Mouse (Mus musculus) E14TG2a.4 (cell line): Measurements from ENCODE around the gene Abhd15.

Source experiments
- H3K27me3 ChIP-seq: 2 replicates; pipeline ENCODE4 v1.6.1; 2014; ENCODE audit warnings: low read length, control low read depth; ENCODE audit not compliant: insufficient read depth
- H3K36me3 ChIP-seq: 2 replicates; pipeline ENCODE4 v1.6.1; 2014; ENCODE audit warnings: low read length, control low read depth; ENCODE audit not compliant: insufficient read depth
- H3K4me1 ChIP-seq: replicated peaks from 2 replicates; pipeline ENCODE4 v1.6.1; 2014; ENCODE audit warnings: low read depth, low read length, control low read depth
- H3K4me3 ChIP-seq: replicated peaks from 2 replicates; pipeline ENCODE4 v1.5.1; 2014; ENCODE audit warnings: mild to moderate bottlenecking, low read length
- H3K9me3 ChIP-seq: 2 replicates; pipeline ENCODE4 v1.6.1; 2014; ENCODE audit warnings: low read length, control low read depth
- CTCF ChIP-seq: conservative IDR thresholded peaks from 2 replicates; pipeline ENCODE4 v1.5.1; 2014; ENCODE audit warnings: low read length
- NANOG ChIP-seq: IDR thresholded peaks from 2 replicates; pipeline ENCODE4 v1.6.1; 2014; ENCODE audit warnings: borderline replicate concordance, low read length, mixed read lengths
- POU5F1 ChIP-seq: IDR thresholded peaks from 2 replicates; pipeline ENCODE4 v1.6.1; 2014; ENCODE audit warnings: low read length, borderline replicate concordance

Gene Abhd15

DNA sequence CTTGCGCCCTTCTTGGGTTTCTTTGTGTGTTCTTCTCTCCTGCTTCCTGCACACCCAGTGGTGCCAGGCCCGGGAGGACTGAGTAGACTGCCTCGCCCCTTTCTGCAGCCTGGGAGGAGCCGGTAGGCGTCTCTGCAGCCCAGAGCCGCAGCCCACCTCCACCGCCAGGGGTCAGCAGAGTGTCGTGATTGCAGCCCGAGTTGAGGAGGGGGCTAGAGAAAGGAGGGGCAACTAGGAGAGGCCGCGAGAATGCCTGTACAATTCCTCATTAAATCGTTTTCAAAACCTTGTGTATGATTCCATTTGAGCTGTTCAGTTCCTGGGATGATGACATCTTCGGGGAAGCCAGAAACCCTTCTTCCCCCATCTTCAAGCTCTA is 23.8 kb upstream of the Abhd15 start:
- H3K9me3 ChIP-seq: no peaks in the 10 kb centered on the region
- H3K36me3 ChIP-seq: no peaks in the 10 kb centered on the region; the same call in 1 of the 2 replicates
- no peak for TF ChIP-seq NANOG
- no peak for TF ChIP-seq POU5F1
- peak; percentile 92 for TF ChIP-seq CTCF
- peaks cover 50% of the 10 kb centered on the region for H3K27me3 ChIP-seq
- peak overlapping the region; percentile 91 for H3K4me3 ChIP-seq
- peaks cover 61% of the 10 kb centered on the region for H3K4me1 ChIP-seq

DNA sequence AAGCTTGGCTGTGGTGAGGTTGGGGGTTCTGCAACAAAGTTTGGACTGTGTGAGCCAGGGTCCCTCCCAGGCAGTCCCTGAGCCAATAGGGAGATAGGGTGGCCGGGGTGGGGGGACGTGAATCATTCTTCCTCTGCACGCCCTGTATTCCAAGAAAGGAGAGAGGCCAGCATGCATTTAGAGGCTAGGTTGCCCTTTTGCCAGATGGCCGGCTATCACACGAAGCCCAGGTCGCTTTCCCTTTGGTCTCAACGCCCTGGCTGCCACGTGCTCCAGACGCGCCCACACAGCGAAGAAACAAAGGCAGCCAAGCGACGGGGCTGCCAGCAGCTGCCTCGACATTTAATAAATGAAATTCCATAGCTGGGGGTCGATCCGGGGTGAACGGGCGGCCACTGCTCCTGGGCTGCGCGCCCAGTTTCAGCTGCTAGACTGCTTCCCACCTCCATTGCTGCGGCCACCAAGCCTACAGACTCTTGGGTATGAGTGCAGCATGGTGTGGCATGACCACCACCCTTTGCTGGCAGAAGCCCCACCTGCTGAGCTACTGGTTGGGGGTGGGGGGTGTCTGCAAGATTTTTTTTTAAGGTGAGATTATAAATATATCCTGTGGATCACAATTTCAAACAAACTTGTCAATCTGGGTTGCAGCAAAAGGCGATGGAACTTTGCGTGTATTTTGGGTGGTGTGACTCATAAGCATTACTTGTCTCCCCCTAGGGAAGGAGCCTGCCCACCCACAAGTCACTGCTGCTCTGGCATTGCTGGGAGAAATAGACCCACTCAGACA is 23.2 kb upstream of the Abhd15 start:
- peaks cover 46% of the 10 kb centered on the region for H3K27me3 ChIP-seq
- TF ChIP-seq CTCF (no peak), POU5F1 (no peak), NANOG (no peak)

DNA sequence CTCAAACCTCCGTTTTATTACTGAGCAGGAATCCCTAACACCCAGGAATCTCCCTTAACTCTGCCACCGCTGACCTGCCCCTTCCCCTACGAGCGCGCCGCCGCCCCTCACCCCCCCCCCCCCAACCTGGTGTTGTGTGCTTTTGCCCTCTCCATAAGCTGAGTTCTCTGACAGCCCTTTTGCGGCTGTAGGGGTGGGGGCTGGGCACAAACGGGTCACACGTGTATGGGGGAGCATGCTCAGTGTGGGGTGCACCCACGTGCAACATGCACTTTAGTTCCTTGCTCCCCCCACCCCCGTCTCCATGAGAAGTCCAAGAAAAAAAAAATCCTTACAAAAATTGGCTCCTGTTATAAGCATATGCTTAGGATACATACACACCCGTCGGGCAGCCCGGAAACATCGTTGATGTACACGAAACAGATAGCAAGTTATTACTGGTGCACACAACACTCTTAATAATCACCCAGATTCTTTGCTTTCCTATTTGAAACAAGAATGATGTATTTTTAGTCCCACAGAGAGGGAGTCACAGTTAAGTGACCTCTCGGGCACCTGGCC is 22.5 kb upstream of the Abhd15 start:
- Histone ChIP-seq H3K36me3 (peaks cover 3% of the 10 kb centered on the region; the same call in 1 of the 2 replicates), H3K9me3 (no peaks in the 10 kb centered on the region), H3K27me3 (peaks cover 41% of the 10 kb centered on the region), H3K4me1 (peaks cover 72% of the 10 kb centered on the region), H3K4me3 (peak overlapping the region; percentile 91)
- TF ChIP-seq POU5F1 (no peak), CTCF (no peak), NANOG (no peak)

More for the DNA sequence above, 23.2 kb upstream of the Abhd15 start:
- H3K4me3 ChIP-seq: peak overlapping the region; percentile 91
- H3K9me3 ChIP-seq: no peaks in the 10 kb centered on the region
- peaks cover 3% of the 10 kb centered on the region; the same call in 1 of the 2 replicates for H3K36me3 ChIP-seq
- H3K4me1 ChIP-seq: peaks cover 65% of the 10 kb centered on the region

DNA sequence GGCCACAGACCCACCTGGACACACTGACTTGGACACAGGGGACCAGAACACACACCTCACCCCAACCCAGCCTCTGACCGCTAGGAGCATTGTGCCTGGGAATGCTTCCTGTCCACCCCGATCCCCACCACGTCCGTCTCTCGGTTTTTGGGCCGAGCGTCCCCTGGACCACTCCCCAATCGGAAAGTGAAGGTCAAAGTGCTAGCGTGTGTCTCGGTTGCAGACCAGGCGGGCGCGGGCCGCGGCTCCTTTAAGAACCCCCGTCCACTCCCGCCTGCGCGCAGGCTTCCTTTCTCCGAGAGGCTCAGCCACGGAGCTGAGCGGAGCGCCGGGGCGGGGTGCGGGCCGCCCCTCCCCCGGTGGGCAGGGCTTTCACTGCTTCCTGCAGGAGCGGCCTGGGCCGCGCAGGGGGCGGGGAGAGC is 22.0 kb upstream of the Abhd15 start:
- H3K4me1 ChIP-seq: peaks cover 77% of the 10 kb centered on the region

GRCm38 (mm10) chr11:77493512-77494343 is 21.2 kb upstream of the Abhd15 start, which contains the start of gene Git1:
Git1 (plus strand) TSS chr11:77493562.
- Histone ChIP-seq H3K4me1 (peaks cover 83% of the 10 kb centered on the region), H3K27me3 (peaks cover 27% of the 10 kb centered on the region), H3K4me3 (peak within 1 kb of the TSS; percentile 91), H3K9me3 (no peaks in the 10 kb centered on the region), H3K36me3 (peaks cover 7% of the 10 kb centered on the region; the same call in 1 of the 2 replicates)
- no peak for TF ChIP-seq NANOG
- no peak for TF ChIP-seq POU5F1
- TF ChIP-seq CTCF: no peak

More for the DNA sequence above, 22.0 kb upstream of the Abhd15 start:
- peak; percentile 10; the same call in 1 of the 2 replicates for TF ChIP-seq CTCF
- no peak for TF ChIP-seq NANOG
- Histone ChIP-seq H3K4me3 (peak overlapping the region; percentile 91), H3K27me3 (peaks cover 35% of the 10 kb centered on the region), H3K9me3 (no peaks in the 10 kb centered on the region), H3K36me3 (peaks cover 3% of the 10 kb centered on the region; the same call in 1 of the 2 replicates)

DNA sequence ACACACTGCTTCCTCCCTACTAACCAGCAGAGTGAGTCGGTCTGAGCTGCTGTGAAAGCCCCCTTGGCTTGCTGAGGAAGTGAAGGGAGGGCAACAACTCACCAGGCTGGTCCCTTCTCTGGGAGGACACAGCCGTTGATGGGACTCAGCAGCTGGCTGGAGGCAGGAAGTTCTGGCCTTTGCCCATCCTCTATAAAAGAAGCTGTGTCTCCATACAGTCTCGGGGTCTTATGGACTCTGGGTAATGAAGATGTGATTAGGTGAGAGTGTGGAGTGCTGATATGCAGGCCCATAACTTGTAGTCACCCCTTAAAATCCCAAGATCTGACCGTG is 20.6 kb upstream of the Abhd15 start:
- no peaks in the 10 kb centered on the region for H3K9me3 ChIP-seq
- H3K4me1 ChIP-seq: peaks cover 84% of the 10 kb centered on the region
- H3K36me3 ChIP-seq: peaks cover 12% of the 10 kb centered on the region
- TF ChIP-seq CTCF: no peak
- TF ChIP-seq NANOG: no peak
- TF ChIP-seq POU5F1: no peak
- peaks cover 22% of the 10 kb centered on the region for H3K27me3 ChIP-seq
- peak overlapping the region; percentile 91 for H3K4me3 ChIP-seq

DNA sequence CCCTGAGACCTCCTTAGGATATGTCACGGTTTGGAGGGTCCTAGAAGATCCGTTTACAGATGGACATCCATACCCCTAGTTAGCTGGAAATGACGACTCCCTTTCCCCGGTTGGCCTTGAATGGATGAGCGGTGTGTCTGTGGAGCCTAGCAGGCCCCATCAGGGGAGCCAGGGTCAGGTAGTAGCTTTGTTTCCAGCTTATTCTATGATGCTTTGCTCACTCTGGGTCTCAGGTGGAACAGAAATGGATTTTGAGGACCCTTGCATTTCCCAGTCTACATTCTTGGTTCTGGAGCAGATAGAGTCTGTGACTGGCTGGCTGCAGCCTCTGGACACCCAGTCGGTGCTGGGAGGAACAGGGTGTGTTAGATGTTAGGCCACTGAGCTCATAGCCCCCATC is 20.1 kb upstream of the Abhd15 start:
- Histone ChIP-seq H3K27me3 (peaks cover 21% of the 10 kb centered on the region), H3K4me1 (peaks cover 89% of the 10 kb centered on the region), H3K36me3 (peaks cover 17% of the 10 kb centered on the region), H3K4me3 (peak overlapping the region; percentile 91), H3K9me3 (no peaks in the 10 kb centered on the region)
- no peak for TF ChIP-seq CTCF
- no peak for TF ChIP-seq POU5F1
- no peak for TF ChIP-seq NANOG

DNA sequence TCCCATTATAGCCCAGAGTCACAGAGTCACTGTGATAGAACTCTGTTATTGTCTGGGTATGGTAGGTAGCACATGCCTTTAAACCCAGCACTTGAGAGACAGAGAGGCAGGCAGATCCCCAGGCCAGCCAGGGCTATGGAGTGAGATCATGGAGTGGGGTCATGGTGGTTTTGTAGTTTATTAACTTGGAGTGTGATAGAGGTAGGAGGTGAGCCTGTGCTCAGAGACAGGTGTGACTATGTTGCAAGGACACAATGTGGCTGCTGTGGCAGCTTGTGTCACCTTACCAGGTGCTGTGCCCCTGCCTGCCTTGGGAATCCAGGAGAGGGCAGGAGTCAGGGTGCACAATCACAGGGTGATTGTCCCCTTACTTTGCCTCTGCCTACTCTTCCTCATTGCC is 19.4 kb upstream of the Abhd15 start:
- H3K27me3 ChIP-seq: peaks cover 14% of the 10 kb centered on the region
- no peak for TF ChIP-seq CTCF
- TF ChIP-seq POU5F1: no peak
- no peak for TF ChIP-seq NANOG
- H3K9me3 ChIP-seq: no peaks in the 10 kb centered on the region
- peak overlapping the region; percentile 91; the same call in 1 of the 2 replicates for H3K4me3 ChIP-seq
- peaks cover 90% of the 10 kb centered on the region for H3K4me1 ChIP-seq
- H3K36me3 ChIP-seq: peaks cover 24% of the 10 kb centered on the region
